Mouse (Mus musculus): ENCODE measurements around the gene E130114P18Rik.

Gene E130114P18Rik

DNA sequence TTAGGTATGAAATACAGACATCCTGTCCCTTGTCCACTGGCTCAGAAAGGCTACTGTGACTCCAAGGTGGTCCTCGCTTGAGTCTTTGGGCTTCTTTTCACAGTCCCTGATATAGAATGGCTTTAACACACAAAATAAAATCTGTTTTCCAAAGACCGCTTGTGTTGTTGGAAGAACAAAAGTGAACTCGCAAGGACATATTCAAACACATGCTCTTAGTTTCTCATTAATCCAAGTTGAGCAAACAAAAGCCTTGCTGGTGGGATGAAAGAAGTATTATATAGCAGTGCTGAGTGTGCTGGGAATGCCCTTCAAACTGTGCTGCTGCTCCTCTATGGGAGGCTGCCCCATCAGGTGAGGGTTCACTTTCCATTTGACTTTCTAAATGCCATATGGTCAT, 169.7 kb downstream of the E130114P18Rik start:
- no peak for DNase-seq (ENCODE audit: low read depth, low spot score)

DNA sequence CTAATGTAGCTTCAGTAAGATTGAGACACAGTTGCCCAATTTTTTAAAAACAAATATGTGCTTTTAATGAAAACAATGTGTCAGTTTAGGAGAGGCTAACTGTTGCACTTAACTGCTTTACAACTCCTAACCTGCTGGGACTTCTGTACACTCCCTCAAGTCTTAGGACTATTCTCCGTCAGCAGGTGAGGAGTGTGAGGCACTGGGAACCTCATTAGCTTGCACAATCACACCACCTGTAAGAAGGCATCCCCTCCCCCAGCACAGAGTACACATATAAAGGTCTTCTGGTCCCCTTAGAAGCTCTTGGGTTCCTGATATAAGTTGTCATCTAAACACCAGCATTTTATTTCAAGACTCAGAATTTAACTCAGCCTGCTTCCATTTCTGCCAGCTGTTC, 170.7 kb downstream of the E130114P18Rik start:
- DNase-seq (ENCODE audit: low read depth, low spot score): no peak

DNA sequence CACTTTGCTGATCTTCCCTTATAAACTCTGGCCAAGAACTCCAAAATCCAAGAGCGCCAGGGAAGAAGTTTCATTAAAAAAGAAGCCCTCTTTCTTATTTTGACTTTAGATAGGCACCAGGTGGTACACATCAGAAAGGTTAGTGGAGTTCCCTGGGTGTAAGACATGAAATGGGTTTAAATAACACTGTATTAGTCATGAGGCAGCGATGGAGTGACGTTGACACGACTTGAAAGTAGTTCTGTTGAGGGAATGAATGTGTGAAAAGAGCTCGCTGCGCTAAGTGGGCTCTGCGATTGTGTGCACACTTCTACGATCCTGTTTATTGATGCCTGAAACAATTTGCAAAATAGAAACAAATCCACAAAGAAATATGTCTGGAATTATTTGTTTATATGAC, 171.4 kb downstream of the E130114P18Rik start:
- no peak for DNase-seq (ENCODE audit: low read depth, low spot score)

DNA sequence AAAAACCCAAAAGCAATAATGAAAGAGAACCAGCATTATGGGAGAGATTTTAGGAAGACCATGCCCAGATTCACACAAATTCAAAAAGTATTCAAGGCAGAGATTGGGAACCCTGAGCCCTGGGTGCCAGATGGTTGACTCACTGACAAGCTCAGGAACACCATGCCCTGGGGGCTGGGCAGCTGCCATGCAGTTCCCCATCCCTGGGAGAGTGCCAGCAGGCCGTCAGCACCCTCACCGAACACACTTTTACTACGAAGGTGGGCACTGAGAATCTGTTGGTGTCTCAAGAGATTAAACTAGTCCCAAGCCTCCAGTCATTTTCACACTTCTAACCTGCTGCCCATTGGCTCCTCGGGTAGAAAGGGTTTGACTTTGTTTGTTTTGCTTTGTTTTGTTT, 175.3 kb downstream of the E130114P18Rik start:
- peak; percentile 66 for DNase-seq (ENCODE audit: low read depth, low spot score)

DNA sequence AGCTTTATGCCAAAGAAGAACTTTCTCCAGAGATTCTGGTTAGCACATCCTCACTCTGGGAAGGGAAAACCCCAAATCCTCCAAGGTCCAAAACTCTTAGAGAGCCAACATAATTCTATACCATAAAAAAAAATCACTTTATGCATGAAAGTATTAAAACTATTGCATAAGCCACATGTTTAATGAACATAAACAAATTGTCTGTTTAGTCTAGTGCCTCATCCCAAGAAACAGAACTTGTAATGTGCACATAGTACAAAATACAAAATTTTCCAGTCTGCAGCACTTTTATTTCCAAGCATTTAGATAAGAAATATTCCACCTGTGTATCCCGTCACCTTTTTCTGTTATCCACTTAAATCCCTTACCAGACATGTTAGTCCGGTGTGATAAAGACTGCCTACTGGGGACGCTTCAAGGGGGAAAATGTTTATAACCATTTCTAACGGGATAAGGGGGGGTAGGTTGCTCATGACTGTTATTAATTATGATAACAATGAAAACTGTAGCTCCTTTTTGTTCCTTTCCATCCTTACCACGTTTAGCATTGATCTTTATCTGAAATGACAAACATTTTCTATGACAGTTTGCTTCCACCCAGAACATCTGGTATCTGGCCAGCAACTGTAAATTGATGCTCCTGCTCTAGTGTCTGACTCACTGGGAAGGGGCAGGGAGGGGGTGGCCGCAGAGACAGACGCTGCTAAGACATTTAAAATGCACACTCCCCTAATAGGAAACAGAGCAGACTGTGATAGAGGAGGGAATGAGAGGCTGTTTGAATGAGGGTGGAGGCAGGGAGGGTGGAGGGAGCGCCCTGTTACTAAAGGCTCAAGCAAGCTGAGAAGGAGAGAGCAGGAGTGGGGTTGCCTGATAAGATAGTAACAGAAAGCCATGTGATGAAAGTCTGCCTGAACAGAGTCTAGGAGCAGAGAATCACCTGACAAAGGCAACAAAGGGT, 176.7 kb downstream of the E130114P18Rik start:
- peak; percentile 76 for DNase-seq (ENCODE audit: low read depth, low spot score)

GRCm38 (mm10) chr4:97597443-97597842, 180.4 kb downstream of the E130114P18Rik start:
- no peak for DNase-seq (ENCODE audit: low read depth, low spot score)

GRCm38 (mm10) chr4:97596348-97596747, 181.5 kb downstream of the E130114P18Rik start:
- no peak for DNase-seq (ENCODE audit: low read depth, low spot score)

DNA sequence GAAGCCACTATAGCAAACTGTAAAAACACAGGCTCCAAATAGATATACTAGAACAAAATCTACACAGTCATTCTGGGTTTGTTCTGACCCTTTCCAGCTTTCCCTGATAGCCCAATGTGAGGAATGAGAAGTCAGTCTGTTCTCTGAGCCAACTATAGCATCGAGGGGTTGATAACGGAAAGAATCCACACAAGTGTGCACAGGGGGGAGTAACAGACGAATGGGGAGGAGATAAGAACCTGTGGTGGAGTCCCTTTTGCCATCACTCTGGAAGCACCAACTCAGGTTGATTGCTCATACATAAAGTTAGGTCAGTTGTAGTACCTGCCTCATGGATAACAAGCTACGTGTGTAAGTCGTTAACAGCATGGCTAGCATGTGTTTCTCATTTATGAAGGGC, 184.0 kb downstream of the E130114P18Rik start:
- DNase-seq (ENCODE audit: low read depth, low spot score): no peak

GRCm38 (mm10) chr4:97589790-97590189, 188.1 kb downstream of the E130114P18Rik start:
- no peak for DNase-seq (ENCODE audit: low read depth, low spot score)

- DNase-seq (ENCODE audit: low read depth, low spot score): no peak
Measured at GRCm38 (mm10) chr4:97587412-97588010, 190.4 kb downstream of the E130114P18Rik start.

DNA sequence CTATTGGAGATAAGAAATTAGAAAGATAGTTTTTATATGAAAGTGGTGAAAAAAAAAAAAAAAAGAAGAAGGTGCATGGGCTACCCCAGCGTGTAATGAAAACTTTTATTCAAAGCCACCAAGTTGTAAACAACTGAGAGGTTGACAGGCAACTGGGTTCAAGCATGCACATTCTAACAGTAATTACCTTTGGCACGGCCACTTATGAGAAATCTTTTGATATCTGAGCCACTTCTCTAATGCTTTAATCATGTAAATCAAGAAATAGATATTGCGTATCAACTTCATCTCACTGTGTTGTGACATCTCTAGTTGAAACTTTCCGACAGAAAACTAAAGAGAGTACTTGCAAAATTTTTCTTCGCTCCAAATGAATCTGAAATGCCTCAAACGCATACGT, 192.7 kb downstream of the E130114P18Rik start:
- DNase-seq (ENCODE audit: low read depth, low spot score): no peak

DNA sequence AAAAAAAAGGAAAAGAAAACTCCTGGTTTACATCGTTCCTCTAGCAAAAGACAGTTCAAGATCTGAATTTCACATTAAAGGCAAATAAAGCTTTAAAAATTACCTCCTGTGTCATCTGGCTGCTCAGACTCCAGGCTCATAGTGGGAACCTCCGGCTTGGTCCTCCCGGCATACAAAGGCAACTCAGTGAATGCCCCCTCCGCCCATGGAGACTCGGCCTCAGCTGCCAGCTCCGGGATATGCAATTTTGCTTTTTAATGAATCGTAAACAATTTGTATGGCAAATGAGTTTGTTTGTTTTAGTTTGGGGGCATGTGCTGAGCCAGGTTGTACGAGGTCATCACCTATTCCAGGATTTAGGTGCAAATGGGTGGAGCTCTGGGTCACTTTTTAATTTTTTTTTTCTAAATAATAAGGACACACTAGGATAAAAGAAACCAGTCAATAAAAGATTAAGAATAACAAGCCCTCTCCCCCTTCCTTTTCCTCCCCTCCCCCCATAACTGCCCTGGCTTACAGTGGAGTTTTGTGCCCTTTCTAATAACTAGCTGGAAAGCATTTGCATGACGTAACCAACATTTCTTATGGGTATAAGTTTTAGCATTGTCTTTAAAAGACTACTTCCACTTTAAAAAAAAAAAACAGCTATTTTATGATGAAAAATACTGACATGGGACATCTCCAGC, 193.3 kb downstream of the E130114P18Rik start:
- DNase-seq (ENCODE audit: low read depth, low spot score): no peak

- DNase-seq (ENCODE audit: low read depth, low spot score): no peak
Measured at GRCm38 (mm10) chr4:97582796-97583430, 195.0 kb downstream of the E130114P18Rik start.

DNA sequence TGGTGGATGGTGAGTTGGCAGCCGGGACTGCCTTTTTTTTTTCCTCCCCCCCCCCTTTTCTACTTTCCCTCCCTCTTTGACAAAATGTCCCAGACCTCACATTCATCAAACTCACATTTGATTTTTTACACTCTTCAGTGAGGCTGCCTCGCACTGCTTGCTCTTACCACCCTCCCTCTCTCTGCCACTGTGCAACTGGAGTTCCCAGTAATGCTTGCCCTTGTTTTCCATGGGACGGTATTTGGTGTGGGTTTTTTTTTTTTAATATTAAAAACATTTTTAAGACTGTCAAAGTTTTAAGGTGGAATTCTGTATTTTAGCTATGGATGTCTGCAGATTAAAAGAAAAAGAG, 195.8 kb downstream of the E130114P18Rik start:
- no peak for DNase-seq (ENCODE audit: low read depth, low spot score)

- no peak for DNase-seq (ENCODE audit: low read depth, low spot score)
Measured at GRCm38 (mm10) chr4:97581314-97582063, 196.4 kb downstream of the E130114P18Rik start.

DNA sequence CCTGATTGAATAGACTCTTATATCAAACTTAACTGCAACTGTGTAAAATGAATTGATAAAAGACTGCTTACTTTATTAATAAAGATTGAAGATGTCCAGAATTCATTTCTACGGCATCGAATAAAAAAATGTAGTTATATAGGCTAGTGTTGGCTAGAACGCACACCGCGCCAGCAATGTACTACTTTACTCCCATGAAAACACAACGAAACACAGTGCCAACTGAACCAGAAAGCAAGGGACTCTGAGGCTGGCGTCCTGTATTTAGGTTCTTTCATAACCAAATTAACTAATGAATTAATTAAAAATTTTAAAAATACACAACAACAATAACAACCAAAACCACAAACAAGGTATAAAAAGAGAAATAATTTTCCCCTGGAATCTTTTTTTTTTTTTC, 197.0 kb downstream of the E130114P18Rik start:
- no peak for DNase-seq (ENCODE audit: low read depth, low spot score)

DNA sequence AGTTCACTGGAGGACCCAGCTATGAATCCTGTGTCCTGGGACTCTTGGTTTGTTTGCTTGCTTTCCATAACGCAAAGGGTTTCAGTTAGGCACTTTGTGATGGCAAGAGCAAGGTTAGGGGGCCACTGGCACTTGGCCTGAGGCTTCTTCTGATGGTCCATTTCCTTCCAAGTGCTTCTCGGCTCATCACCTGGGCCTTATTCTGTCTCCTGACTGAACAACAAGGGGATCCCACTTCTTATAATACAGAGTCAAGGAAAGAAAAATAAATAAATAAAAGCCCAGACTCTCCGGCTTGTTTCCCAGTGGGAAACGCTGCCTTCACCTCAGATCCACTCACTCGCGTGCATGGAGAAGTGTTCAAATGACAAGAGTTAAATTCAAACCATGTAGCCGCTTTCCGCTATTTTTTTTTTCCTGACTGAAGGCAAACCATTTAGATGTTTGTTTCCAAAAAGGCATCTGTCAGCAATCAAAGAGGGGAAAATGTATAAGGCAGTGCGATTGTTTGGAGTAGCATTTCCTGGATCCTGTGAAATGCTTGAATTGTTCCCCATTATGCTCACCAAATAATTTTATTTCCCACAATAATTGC, 199.2 kb downstream of the E130114P18Rik start:
- DNase-seq (ENCODE audit: low read depth, low spot score): no peak

DNA sequence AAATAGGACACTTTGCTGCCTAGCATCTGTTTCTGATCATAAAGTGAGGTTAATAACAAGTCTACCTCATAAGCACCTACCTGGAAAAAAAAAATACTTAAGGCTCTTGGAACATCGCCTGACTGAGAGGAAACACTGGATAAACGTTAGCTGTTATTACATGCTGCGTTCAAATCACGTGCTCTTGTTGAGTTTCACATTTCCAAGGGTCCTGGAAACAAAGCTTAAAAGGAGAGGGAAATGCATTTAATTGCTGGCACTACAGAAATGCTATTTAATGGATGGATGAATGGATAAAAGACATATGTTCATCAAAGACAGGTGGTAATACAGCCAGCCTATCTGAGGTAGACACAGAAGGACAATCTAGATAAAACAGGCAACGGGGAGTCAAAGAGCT, 200.4 kb downstream of the E130114P18Rik start:
- no peak for DNase-seq (ENCODE audit: low read depth, low spot score)

- DNase-seq (ENCODE audit: low read depth, low spot score): peak; percentile 41
Measured at GRCm38 (mm10) chr4:97575447-97575846, 202.4 kb downstream of the E130114P18Rik start.

DNA sequence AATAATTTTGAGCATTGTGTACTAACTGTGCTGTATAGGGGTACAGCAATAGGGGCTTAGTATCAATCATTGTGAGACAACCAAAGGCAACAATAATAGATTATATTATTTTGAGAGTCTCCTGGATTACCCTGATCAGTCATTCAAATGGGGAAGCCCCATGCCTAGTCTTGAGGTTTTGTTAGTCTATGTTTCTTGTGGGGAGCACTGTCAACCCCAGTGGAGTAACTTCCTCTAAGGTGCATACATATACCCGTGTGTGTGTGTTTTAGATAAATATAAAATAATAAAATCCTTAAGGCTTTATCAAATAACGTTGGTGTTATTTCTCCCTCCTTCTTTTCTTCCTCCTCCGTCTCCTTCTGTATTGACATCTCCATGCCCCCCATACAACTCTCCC, 208.6 kb downstream of the E130114P18Rik start:
- no peak for DNase-seq (ENCODE audit: low read depth, low spot score)

- DNase-seq (ENCODE audit: low read depth, low spot score): peak; percentile 80
Measured at GRCm38 (mm10) chr4:97564656-97565055, 213.2 kb downstream of the E130114P18Rik start.
